15 mouse cellular contexts compared by ENCODE assay signal in the genomic region with DNA sequence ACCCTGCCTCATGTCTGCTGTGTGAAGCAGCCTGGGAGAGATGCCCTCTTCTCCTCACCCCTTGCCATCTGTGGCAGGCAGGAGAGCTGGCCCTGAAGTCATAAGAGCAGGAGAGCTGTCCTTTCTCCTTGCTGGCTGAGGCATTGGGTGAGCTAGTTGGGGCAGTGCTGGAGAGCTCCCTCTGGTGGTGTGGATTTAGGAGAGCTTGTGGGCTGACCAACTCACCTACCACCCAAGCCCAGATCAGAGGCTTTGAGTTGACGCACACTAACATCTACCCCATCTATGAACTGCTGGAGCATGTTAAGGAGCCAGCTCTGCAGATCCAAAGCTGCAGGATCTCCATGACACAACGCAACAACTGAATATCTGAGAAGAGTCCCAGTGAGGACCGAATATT.
DNase-seq lines count a peak whose midpoint lies in the region; ATAC-seq and TF ChIP-seq lines count a peak whose summit lies in the region.
"Had no signal": no experiment of that assay in that cellular context is flagged by ENCODE, and none has a peak within 500 bp of the region (broad histone marks: within the 10 kb centered on the region; RNA-seq: fewer than 3 reads in every experiment).

No protein-coding gene starts in this region.

- H3K9me3 ChIP-seq in kidney, embryonic 16.5 days (ENCODE audit: low read length), result no peaks in the 10 kb centered on the region
- H3K9me3 ChIP-seq: embryonic facial prominence, embryonic 15.5 days; heart, embryonic 12.5 days had no signal

- ATAC-seq in kidney, embryonic 16.5 days (ENCODE audit: low FRiP score, low TSS enrichment), result no peak
- ATAC-seq: Patski had no signal

- no peak overlapping the region for H3K4me2 ChIP-seq in kidney, embryonic 16.5 days (replicated peaks; ENCODE audit: low read depth, low read length)
- H3K4me2 ChIP-seq: embryonic facial prominence, embryonic 15.5 days; heart, embryonic 12.5 days; hindbrain, embryonic 14.5 days had no signal

- no peaks in the 10 kb centered on the region for H3K4me1 ChIP-seq in kidney, embryonic 16.5 days (ENCODE audit: insufficient read depth, low read length)
- no peaks in the 10 kb centered on the region for H3K4me1 ChIP-seq in small intestine, adult 2 months (ENCODE audit: control insufficient read depth, insufficient read depth, insufficient read length, low read length)
- H3K4me1 ChIP-seq: heart, embryonic 12.5 days; megakaryocyte, embryonic 14.5 days had no signal

- no peak overlapping the region for H3K27ac ChIP-seq in kidney, embryonic 16.5 days (ENCODE audit: low read length)
- no peak overlapping the region for H3K27ac ChIP-seq in small intestine, adult 2 months (ENCODE audit: insufficient read depth, low read depth, low read length)
- H3K27ac ChIP-seq: embryonic facial prominence, embryonic 15.5 days; hindbrain, embryonic 14.5 days had no signal

- WGBS in kidney, embryonic 16.5 days, result 95% methylated on average over 3 of the region's 3 CpGs
- 92% methylated on average over 3 of the region's 3 CpGs for WGBS in small intestine, adult 2 months

- TF ChIP-seq CTCF in small intestine, adult 2 months (IDR thresholded peaks at IDR 0.05; ENCODE audit: extremely low read depth, insufficient read length, insufficient replicate concordance, low read depth, low read length), result peak; percentile 13; the same call in 1 of the 2 replicates

- H3K36me3 ChIP-seq in kidney, embryonic 16.5 days (ENCODE audit: insufficient read depth, low read length), result no peaks in the 10 kb centered on the region
- H3K36me3 ChIP-seq in small intestine, adult 2 months (ENCODE audit: control insufficient read depth, insufficient read depth, low read length), result no peaks in the 10 kb centered on the region
- H3K36me3 ChIP-seq: embryonic facial prominence, embryonic 15.5 days; heart, embryonic 12.5 days had no signal

- H3K4me3 ChIP-seq in kidney, embryonic 16.5 days (ENCODE audit: low read length), result no peak overlapping the region
- H3K4me3 ChIP-seq in small intestine, adult 2 months (ENCODE audit: low read depth, low read length), result no peak overlapping the region
- H3K4me3 ChIP-seq: embryonic facial prominence, embryonic 15.5 days; heart, embryonic 12.5 days; megakaryocyte, embryonic 14.5 days; myocyte had no signal

- H3K9ac ChIP-seq in kidney, embryonic 16.5 days (replicated peaks; ENCODE audit: low read length), result no peak overlapping the region
- H3K9ac ChIP-seq: embryonic facial prominence, embryonic 15.5 days; heart, embryonic 12.5 days; hindbrain, embryonic 14.5 days had no signal

- TF ChIP-seq POLR2A in small intestine, adult 2 months (IDR thresholded peaks at IDR 0.05; ENCODE audit: low read depth, low read length), result no peak

- no peaks in the 10 kb centered on the region for H3K27me3 ChIP-seq in kidney, embryonic 16.5 days (ENCODE audit: insufficient read depth, low read length)
- H3K27me3 ChIP-seq in small intestine, adult 2 months (ENCODE audit: control insufficient read depth, insufficient read depth, low read length), result no peaks in the 10 kb centered on the region
- H3K27me3 ChIP-seq: embryonic facial prominence, embryonic 15.5 days; heart, embryonic 12.5 days had no signal

- DNase-seq in kidney, adult 11 months, result peak; percentile 4
- DNase-seq in thymus, postnatal 14 days, result peak; percentile 4
- DNase-seq in thymus, postnatal 0 days (ENCODE audit: low spot score), result no peak
- peak; percentile 3 for DNase-seq in c-Kit-positive CD71-negative TER-119-negative erythroid progenitor cells, embryonic 14.5 days (ENCODE audit: low read depth)
- DNase-seq in cerebellum, adult 18-20 months, result no peak
- DNase-seq: cerebellum, postnatal 14 days; thymus, adult 2 months had no signal

Comparison
In these comparisons a context has a peak if more than half of its experiments do, and no peak if none do; other contexts are left out.
1. DNase-seq: peak in kidney, adult 11 months (single experiment), thymus, postnatal 14 days (single experiment) and c-Kit-positive CD71-negative TER-119-negative erythroid progenitor cells, embryonic 14.5 days (single experiment); none in thymus, postnatal 0 days (single experiment) and cerebellum, adult 18-20 months (0 of 2).